Mouse (Mus musculus): ENCODE data around the gene Ubqln4.
A peak's percentile ranks its signal among the peaks of the same experiment; 100 is the strongest.

The Ubqln4 gene

GRCm38 (mm10) chr3:88553525-88553879, at the start of gene Ubqln4:
Gene Ubqln4 (plus strand): TSS chr3:88553758.
- peak; percentile 90 for DNase-seq (ENCODE audit: low spot score in 2 of 2)

GRCm38 (mm10) chr3:88503881-88504746, 49.4 kb upstream of the Ubqln4 start:
- DNase-seq (ENCODE audit: low spot score in 2 of 2): no peak

- DNase-seq (ENCODE audit: low spot score in 2 of 2): no peak
Observed at GRCm38 (mm10) chr3:88505081-88505480, 48.5 kb upstream of the Ubqln4 start.

DNA sequence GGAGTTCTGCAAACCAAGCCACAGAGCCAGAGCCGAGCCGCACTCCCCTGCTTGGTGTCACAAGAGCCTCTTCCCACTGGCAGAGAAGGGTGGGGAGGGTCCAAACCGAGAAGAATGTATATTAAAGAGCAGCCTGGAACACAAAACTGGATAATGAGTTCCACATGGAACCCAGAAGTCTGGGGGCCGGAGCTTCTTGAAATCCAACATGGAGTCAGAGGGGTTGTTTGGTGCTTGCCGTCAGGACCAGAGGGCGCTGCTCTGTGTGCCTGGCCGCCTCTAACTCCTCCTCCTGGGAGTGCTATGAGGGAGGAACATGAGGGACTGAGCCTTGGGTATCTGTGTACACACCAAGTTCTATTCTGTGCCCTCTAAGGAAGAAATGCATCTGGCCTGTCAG, 47.8 kb upstream of the Ubqln4 start:
- no peak for DNase-seq (ENCODE audit: low spot score in 2 of 2)

DNA sequence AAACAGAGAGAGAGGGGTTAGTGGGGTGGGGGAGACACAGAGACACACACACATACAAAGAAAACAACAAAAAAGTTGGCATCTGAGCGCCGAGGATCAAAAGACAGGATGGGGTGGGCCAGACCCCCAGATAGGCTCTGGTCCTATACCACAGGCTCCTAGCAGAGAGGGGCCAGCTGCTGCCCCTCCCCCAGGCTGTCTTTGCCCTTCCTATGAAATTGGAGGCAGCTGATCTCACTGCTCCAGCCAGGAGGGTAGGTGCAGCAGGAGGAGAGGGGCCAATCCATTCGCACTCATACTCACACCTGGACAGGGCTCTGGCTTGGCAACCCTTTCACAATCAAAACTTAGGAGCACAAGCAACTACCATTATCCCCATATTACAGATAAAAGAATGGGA, 44.3 kb upstream of the Ubqln4 start:
- DNase-seq (ENCODE audit: low spot score in 2 of 2): no peak

DNA sequence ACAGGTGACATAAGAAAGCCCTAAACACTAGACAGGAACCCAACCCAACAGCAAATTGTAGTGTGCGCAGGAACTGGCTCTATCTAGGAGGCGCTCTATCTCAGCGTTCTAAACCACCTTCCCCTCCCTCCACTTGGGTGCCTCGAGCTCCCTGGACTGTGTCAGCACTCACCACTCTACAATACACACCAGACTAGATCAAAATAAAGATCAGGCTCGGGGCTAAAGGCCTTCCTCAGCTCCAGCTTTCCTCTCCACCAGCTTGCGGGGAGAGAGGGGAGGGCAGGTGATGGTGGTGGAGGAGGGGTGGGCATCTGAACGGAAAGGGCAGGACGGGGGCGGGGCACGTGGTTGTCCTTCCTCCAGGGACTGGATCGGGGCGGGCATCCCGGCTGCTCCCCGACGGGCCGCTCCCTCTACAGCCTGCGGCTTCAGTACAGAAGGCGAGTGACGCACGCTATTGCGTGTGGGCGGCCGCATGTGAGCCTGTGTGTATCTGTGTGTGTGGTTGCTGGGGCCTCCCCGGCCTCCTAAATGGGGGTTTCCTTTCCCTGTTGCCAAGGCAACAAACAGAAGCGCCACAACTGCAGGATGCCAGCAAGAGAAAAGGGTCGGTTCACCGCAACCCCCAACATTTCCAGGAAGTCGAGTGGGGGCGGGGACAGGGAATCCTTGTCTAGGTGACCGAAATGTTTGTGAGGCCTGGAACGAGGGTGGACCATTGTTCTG, 43.7 kb upstream of the Ubqln4 start, which contains the start of gene Lmna:
Gene Lmna, minus strand, starts transcription at position 265 of the 729 bp plus-strand sequence.
- peak; percentile 95 to 97 for DNase-seq (ENCODE audit: low spot score in 2 of 2)

DNA sequence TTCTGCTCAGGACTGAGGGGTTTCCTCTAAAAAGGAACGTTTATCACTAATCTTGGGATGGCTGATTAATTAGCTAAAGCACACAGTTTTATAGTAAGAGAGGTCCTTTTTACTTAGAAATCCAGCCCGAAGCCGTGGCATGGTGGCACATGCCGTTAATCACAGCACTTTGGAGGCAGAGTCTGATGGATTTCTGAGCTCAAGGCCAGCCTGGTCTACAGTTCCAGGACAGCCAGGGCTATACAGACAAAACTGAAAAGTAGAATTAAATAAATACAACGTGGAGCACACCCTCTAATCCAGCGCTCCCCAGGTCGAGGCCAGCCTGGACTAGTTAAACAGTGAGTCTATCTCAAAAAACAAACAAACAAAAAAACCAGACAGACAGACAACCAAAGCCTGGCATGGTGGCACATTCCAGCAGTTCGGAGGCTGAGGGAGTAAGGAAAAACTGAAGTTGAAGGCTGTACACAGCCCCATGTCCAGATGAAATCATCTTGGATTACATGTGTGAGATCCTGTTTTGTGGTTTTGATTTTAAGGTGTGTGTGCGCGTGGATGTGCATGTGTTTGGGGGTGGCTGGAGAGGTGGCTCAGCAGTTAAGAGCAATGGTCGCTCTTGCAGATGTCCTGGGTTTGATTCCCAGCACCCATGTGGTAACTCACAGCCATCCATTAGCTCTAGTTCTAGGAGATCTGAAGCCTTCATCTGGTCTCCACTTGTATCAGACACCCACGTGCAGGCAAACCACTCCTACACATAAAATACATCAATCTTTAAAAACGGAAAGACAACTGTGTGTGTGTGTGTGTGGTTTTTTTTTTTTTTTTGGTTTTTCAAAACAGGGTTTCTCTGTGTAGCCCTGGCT, 42.9 kb upstream of the Ubqln4 start:
- DNase-seq (ENCODE audit: low spot score in 2 of 2): no peak

GRCm38 (mm10) chr3:88511559-88511958, 42.0 kb upstream of the Ubqln4 start:
- no peak for DNase-seq (ENCODE audit: low spot score in 2 of 2)

- DNase-seq (ENCODE audit: low spot score in 2 of 2): no peak
Observed at GRCm38 (mm10) chr3:88512141-88512895, 41.2 kb upstream of the Ubqln4 start.

DNA sequence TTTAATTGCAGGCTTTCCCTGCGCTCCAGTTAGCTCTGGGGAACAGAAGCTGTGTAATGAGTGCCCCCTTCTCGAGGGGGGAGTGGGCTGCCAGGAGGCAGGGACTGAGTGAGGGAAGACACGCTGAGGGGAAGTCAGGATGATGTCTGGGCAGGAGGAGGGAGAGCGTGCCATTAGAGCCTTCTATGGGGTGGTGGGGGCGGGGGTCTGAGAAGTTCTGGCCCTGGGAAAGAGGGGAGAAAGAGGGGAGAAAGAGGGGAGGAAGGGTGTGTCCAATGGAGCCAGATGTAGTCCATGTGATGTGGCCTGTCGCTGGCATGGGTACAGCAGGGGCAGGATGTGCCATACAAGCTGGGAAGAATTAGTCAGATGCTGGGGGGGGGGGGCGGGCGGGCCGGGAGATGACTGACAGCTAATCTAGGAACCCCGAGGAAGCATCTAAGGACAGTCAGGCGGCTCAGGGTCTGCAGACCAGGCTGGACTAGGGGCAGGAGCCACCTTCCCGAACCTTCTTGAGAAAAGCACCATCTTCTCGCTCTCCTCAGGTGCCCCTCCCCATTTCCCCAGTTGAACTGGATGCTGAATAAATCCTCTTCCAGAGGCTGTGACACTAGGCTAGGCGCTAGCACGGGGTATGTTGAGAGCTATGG, 40.5 kb upstream of the Ubqln4 start:
- no peak for DNase-seq (ENCODE audit: low spot score in 2 of 2)

- no peak for DNase-seq (ENCODE audit: low spot score in 2 of 2)
Observed at GRCm38 (mm10) chr3:88513546-88514115, 39.9 kb upstream of the Ubqln4 start.

GRCm38 (mm10) chr3:88514231-88515094, 39.1 kb upstream of the Ubqln4 start:
- DNase-seq (ENCODE audit: low spot score in 2 of 2): no peak

DNA sequence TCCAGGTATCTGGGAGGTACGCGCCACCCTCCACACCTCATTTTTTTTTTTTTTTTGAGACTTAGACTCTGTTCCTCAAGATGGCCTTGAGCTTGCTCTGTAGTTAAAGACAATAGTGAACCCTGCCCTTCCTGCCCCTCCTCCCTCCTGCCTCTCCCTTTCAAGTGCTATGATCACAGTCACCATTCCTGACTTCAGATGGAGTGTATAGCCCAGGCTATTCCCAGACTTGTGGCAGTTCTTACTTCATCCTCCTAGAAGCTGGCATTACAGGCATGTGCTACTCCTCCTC, 38.5 kb upstream of the Ubqln4 start:
- DNase-seq (ENCODE audit: low spot score in 2 of 2): no peak

DNA sequence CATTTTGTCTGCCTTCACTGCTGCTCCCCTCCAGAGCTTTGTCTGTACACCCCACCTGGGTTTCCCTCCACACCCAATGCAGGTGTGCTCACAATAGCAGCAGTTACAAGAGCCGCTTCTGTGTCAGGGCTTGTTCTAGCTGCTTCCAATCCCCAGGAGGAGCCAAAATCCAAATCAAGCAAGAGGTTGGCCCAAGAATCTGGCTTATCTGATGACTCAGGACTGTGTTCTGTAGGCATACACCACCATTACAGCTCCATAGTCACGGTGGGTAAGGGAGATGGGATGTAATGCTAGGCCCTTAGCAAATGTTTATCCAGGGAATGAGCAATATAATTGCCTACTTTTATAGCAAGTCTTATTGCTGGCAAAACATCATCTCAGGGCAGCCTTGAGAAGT, 37.2 kb upstream of the Ubqln4 start:
- DNase-seq (ENCODE audit: low spot score in 2 of 2): no peak

- DNase-seq (ENCODE audit: low spot score in 2 of 2): no peak
Observed at GRCm38 (mm10) chr3:88518411-88518810, 35.1 kb upstream of the Ubqln4 start.

- DNase-seq (ENCODE audit: low spot score in 2 of 2): no peak
Observed at GRCm38 (mm10) chr3:88520078-88520477, 33.5 kb upstream of the Ubqln4 start.

DNA sequence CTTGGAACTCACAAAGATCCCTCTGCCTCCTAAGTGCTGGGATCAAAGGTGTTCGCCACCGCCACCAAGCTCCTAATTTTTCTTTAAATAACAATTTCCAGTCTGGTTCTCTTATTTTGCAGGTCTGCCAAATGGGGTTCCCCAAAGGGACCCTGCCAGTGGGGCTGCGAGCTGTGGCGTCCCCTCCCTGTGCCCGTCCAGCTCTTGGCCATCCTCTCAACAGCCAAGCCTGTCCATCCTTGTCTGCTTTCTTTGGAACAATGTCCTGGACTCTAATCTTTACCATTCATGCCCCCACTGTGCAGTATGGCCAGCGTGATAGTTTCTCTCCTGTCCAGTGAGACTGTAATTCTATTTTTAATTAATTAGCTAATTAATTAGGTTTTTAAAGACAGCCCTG, 32.4 kb upstream of the Ubqln4 start:
- no peak for DNase-seq (ENCODE audit: low spot score in 2 of 2)

DNA sequence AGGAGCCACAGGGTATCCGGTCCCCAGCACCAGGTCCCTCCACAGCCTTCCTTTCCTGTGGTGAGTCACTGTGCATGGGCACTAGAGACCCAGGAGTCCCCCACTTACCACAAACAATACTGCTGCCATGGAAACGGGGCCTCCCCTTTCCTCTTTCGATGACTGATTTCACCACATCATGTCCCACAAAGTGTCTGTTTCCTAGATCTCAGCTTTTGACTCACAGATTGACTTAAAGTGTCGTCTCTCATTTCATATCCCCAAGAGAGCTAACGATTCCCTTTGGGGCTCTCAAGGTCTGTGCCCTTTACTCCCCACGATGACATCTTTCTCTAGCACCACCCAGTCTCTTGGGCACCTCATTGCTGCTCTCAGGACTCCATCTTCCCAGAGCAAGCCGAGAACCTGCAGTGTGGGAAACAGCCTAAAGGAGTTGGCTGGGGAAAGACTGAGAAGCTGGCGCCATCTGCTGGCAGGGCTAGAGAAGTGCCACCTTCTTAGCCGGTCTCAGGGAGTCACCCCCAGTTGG, 31.7 kb upstream of the Ubqln4 start:
- peak in 1 of 2 experiments; percentile 72 for DNase-seq (ENCODE audit: low spot score in 2 of 2)

DNA sequence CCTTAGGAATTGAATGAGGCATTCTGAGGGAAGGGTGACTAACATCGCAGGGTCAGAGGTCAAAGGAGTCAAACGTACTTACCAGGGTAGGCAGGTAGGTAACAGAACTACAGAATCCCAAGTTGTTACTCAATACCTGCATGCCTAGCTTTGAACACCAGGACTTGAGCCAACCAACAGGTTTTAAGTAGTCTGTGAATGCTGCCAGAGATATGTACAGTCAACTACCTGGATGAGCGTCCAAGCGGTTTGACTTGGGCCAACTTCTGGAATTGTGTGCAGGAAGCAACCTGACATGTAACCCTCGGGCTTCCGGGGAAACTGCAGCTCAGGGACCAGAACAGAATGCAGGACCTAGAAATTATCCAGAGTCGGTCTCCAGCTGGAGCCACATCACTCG, 30.5 kb upstream of the Ubqln4 start:
- DNase-seq (ENCODE audit: low spot score in 2 of 2): no peak

Data from right cerebral cortex, postnatal 10 days (tissue).